Mouse (Mus musculus): ENCODE measurements around the gene Rbfox2. TPM values are rescaled to one million over a fixed set of nuclear protein-coding genes. Genes with fewer than 3 reads are reported as not detected.

Gene Rbfox2
- polyA plus RNA-seq, 1 experiment from 2014 or later = 56.8 TPM

DNA sequence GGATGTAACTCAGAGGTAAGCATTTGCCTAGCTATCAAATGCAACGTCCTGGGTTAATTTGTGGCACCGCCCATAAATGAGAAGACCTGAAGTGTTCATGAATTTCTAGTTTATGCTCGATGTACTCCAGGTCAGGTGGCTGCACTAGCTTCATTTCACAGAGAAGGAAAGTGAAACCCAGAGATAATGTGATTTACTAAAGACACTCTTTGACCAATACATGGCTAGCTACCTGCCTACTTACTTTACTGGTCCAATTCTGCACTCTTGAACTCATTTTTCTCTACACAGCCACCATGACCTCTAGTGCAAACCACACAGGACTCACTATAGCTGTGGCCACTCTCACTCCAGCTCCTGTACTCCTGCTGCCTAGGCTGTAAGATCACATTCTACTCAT lies 180.1 kb downstream of the Rbfox2 start:
- Histone ChIP-seq H3K4me3 (replicated peaks) (no peak overlapping the region), H3K4me2 (no peak overlapping the region), H3K9ac (no peak overlapping the region), H3K27ac (no peak overlapping the region), H3K9me3 (no peaks in the 10 kb centered on the region), H3K27me3 (replicated peaks) (no peaks in the 10 kb centered on the region), H3K36me3 (peaks cover 12% of the 10 kb centered on the region; the same call in 1 of the 2 replicates), H3K4me1 (no peaks in the 10 kb centered on the region)
- no peak for ATAC-seq (ENCODE audit: insufficient read depth, low FRiP score, low read depth)
- 88% methylated on average over 3 of the region's 3 CpGs for WGBS

- no peak overlapping the region for H3K27ac ChIP-seq
- WGBS = 83% methylated on average over 4 of the region's 4 CpGs
- no peak overlapping the region for H3K4me3 ChIP-seq (replicated peaks)
- no peak overlapping the region for H3K4me2 ChIP-seq
- no peak overlapping the region for H3K9ac ChIP-seq
- peaks cover 10% of the 10 kb centered on the region; the same call in 1 of the 2 replicates for H3K36me3 ChIP-seq
- no peaks in the 10 kb centered on the region for H3K4me1 ChIP-seq
- no peaks in the 10 kb centered on the region for H3K9me3 ChIP-seq
- peak; percentile 58; the same call in 1 of the 2 replicates for ATAC-seq (ENCODE audit: insufficient read depth, low FRiP score, low read depth)
- no peaks in the 10 kb centered on the region for H3K27me3 ChIP-seq (replicated peaks)
Observed at GRCm38 (mm10) chr15:77124372-77125117, 182.3 kb downstream of the Rbfox2 start.

DNA sequence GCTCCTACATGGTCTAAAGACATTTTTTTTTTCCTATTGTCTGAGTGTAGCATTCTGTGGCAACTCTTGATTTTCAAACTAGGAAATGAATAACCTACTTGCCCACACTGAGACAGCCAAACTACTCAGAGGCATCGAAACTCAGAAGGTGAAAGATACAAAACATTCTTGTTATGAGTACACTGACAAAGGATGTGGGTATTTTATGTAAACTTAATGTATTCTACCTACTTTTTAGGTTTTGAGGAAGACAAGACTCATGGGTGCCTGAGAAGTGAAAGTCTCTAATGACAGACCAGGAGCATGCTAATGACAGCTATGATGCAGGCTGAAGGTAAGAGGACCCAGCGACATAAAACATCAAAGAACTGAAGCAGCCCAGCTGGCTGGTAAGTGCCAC lies 184.0 kb downstream of the Rbfox2 start:
- Histone ChIP-seq H3K9ac (no peak overlapping the region), H3K4me2 (no peak overlapping the region), H3K9me3 (no peaks in the 10 kb centered on the region), H3K4me3 (replicated peaks) (no peak overlapping the region), H3K27me3 (replicated peaks) (no peaks in the 10 kb centered on the region), H3K4me1 (no peaks in the 10 kb centered on the region), H3K36me3 (no peaks in the 10 kb centered on the region), H3K27ac (no peak overlapping the region)
- WGBS = 70% methylated on average over 2 of the region's 2 CpGs
- no peak for ATAC-seq (ENCODE audit: insufficient read depth, low FRiP score, low read depth)

GRCm38 (mm10) chr15:77122208-77122607 lies 184.6 kb downstream of the Rbfox2 start:
- Histone ChIP-seq H3K27ac (no peak overlapping the region), H3K9ac (no peak overlapping the region)
- 36% methylated on average over 6 of the region's 6 CpGs for WGBS

GRCm38 (mm10) chr15:77119666-77120065 lies 187.1 kb downstream of the Rbfox2 start:
- H3K27me3 ChIP-seq (replicated peaks) = no peaks in the 10 kb centered on the region
- no peaks in the 10 kb centered on the region for H3K36me3 ChIP-seq
- no peak for ATAC-seq (ENCODE audit: insufficient read depth, low FRiP score, low read depth)
- no peak overlapping the region for H3K4me3 ChIP-seq (replicated peaks)
- 93% methylated on average over 7 of the region's 7 CpGs for WGBS
- no peaks in the 10 kb centered on the region for H3K4me1 ChIP-seq
- no peaks in the 10 kb centered on the region for H3K9me3 ChIP-seq
- no peak overlapping the region for H3K9ac ChIP-seq
- no peak overlapping the region for H3K27ac ChIP-seq
- no peak overlapping the region for H3K4me2 ChIP-seq

More at GRCm38 (mm10) chr15:77122208-77122607, 184.6 kb downstream of the Rbfox2 start:
- no peaks in the 10 kb centered on the region for H3K9me3 ChIP-seq
- no peaks in the 10 kb centered on the region for H3K27me3 ChIP-seq (replicated peaks)
- no peaks in the 10 kb centered on the region for H3K36me3 ChIP-seq
- no peak overlapping the region for H3K4me3 ChIP-seq (replicated peaks)
- ATAC-seq (ENCODE audit: insufficient read depth, low FRiP score, low read depth) = peak; percentile 63; the same call in 1 of the 2 replicates
- H3K4me2 ChIP-seq = no peak overlapping the region
- H3K4me1 ChIP-seq = no peaks in the 10 kb centered on the region

- Histone ChIP-seq H3K4me1 (no peaks in the 10 kb centered on the region), H3K27ac (no peak overlapping the region), H3K9me3 (no peaks in the 10 kb centered on the region), H3K4me2 (no peak overlapping the region), H3K27me3 (replicated peaks) (no peaks in the 10 kb centered on the region), H3K4me3 (replicated peaks) (no peak overlapping the region), H3K36me3 (no peaks in the 10 kb centered on the region), H3K9ac (no peak overlapping the region)
- ATAC-seq (ENCODE audit: insufficient read depth, low FRiP score, low read depth) = no peak
- WGBS = 63% methylated on average over 3 of the region's 3 CpGs
Observed at GRCm38 (mm10) chr15:77117209-77117608, 189.6 kb downstream of the Rbfox2 start.

- Histone ChIP-seq H3K9me3 (no peaks in the 10 kb centered on the region), H3K9ac (no peak overlapping the region), H3K4me1 (no peaks in the 10 kb centered on the region), H3K27ac (no peak overlapping the region), H3K36me3 (0 out of 2 replicates have a peak, but pooled peaks cover 5% of the 10 kb centered on the region), H3K27me3 (replicated peaks) (no peaks in the 10 kb centered on the region), H3K4me2 (no peak overlapping the region), H3K4me3 (replicated peaks) (no peak overlapping the region)
- WGBS = 84% methylated on average over 9 of the region's 9 CpGs
- ATAC-seq (ENCODE audit: insufficient read depth, low FRiP score, low read depth) = no peak
Observed at GRCm38 (mm10) chr15:77116139-77116722, 190.6 kb downstream of the Rbfox2 start.

DNA sequence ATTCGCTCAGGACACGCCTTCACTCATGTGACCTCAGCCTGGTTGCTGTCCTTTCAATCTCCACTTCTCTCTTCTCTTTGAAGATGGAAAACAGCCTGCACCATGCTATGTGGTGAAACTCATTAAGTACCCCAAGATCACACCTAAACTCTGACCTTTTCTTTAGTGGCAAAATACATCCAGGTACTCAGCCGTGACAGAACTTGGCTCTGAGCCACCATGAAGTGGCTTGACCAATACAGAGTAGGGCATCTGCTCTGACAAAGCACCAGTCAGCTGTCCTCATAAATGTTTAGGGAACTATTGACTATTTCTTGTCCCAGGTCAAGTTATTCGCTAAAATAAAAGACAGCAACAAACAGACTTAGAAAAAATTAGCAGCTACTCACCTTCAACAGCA lies 191.3 kb downstream of the Rbfox2 start:
- H3K9ac ChIP-seq = no peak overlapping the region
- no peak for ATAC-seq (ENCODE audit: insufficient read depth, low FRiP score, low read depth)
- H3K36me3 ChIP-seq = 0 out of 2 replicates have a peak, but pooled peaks cover 5% of the 10 kb centered on the region
- 81% methylated on average over 4 of the region's 4 CpGs for WGBS
- no peak overlapping the region for H3K27ac ChIP-seq
- no peaks in the 10 kb centered on the region for H3K9me3 ChIP-seq
- H3K4me2 ChIP-seq = no peak overlapping the region
- H3K4me3 ChIP-seq (replicated peaks) = no peak overlapping the region
- H3K4me1 ChIP-seq = no peaks in the 10 kb centered on the region
- no peaks in the 10 kb centered on the region for H3K27me3 ChIP-seq (replicated peaks)

DNA sequence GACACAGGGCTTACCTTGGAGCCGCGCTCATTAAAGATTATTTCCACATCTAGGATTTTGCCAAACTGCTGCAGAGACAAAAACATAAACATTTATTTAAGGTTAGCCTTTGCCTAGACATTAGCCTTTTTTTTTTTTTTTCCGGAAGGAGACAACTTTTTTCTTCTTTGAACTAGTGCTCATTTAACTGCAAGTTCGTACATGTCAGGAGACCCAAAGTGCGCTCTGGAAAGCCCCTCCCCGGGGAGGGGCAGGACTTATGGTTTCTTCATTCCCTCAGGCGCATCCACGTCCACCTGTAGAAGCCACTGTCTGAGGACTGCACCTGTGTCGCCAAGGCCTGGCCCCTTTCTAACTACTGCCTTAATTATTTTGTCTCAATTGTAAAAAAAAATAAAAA lies 193.2 kb downstream of the Rbfox2 start:
- Histone ChIP-seq H3K36me3 (0 out of 2 replicates have a peak, but pooled peaks cover 5% of the 10 kb centered on the region), H3K9me3 (no peaks in the 10 kb centered on the region), H3K4me1 (no peaks in the 10 kb centered on the region), H3K4me3 (replicated peaks) (no peak overlapping the region), H3K27ac (no peak overlapping the region), H3K9ac (no peak overlapping the region), H3K27me3 (replicated peaks) (no peaks in the 10 kb centered on the region), H3K4me2 (no peak overlapping the region)
- 74% methylated on average over 9 of the region's 9 CpGs for WGBS
- no peak for ATAC-seq (ENCODE audit: insufficient read depth, low FRiP score, low read depth)

DNA sequence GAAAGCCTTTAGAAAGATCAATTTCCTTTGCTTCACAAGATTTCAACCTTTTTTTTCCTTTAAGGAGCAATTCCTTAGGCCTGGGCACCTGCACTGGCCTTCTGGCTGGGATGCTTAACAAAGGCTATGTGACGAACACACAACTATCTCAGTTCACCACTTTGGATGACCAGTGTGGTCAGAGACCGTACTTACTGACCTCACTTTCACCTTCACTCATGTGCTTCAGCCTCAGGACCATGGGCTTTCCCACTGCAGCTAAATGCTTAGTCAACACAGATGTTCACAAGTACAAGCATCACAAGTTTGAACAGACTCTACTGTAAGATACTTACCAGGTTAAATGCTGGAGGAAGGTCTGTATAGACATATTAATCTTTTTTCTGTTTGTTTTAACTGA lies 194.4 kb downstream of the Rbfox2 start:
- H3K4me2 ChIP-seq = no peak overlapping the region
- H3K27me3 ChIP-seq (replicated peaks) = no peaks in the 10 kb centered on the region
- H3K9ac ChIP-seq = no peak overlapping the region
- no peak for ATAC-seq (ENCODE audit: insufficient read depth, low FRiP score, low read depth)
- 0 out of 2 replicates have a peak, but pooled peaks cover 5% of the 10 kb centered on the region for H3K36me3 ChIP-seq
- no peaks in the 10 kb centered on the region for H3K4me1 ChIP-seq
- no peak overlapping the region for H3K4me3 ChIP-seq (replicated peaks)
- H3K9me3 ChIP-seq = no peaks in the 10 kb centered on the region
- 88% methylated on average over 2 of the region's 2 CpGs for whole genome bisulfite sequencing
- H3K27ac ChIP-seq = no peak overlapping the region

DNA sequence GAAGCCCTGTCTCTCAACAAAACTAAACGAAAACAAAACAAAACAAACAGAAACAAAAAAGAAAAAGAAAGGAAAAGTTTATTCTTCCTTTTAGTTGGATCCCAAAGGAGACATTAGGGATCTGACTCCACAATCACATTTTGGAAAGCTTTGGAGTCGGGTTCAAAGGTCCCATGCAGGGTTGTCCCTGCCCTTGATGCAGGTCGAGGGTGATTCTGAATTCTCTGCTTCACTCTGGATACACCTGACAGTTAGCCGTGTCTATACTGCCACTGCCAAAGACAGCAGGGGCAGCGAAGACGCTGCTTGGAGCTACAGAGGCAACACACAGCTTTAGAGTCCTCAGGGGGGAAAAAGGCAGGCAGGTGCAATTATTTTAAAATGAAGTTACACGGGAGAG lies 194.9 kb downstream of the Rbfox2 start:
- ATAC-seq (ENCODE audit: insufficient read depth, low FRiP score, low read depth) = no peak
- H3K4me3 ChIP-seq (replicated peaks) = no peak overlapping the region
- H3K9me3 ChIP-seq = no peaks in the 10 kb centered on the region
- H3K4me1 ChIP-seq = no peaks in the 10 kb centered on the region
- no peaks in the 10 kb centered on the region for H3K27me3 ChIP-seq (replicated peaks)
- 0 out of 2 replicates have a peak, but pooled peaks cover 5% of the 10 kb centered on the region for H3K36me3 ChIP-seq
- H3K9ac ChIP-seq = no peak overlapping the region
- no peak overlapping the region for H3K4me2 ChIP-seq
- 80% methylated on average over 7 of the region's 7 CpGs for WGBS
- no peak overlapping the region for H3K27ac ChIP-seq

GRCm38 (mm10) chr15:77110452-77110851 lies 196.4 kb downstream of the Rbfox2 start:
- no peak overlapping the region for H3K4me3 ChIP-seq (replicated peaks)
- H3K4me2 ChIP-seq = no peak overlapping the region
- no peaks in the 10 kb centered on the region for H3K27me3 ChIP-seq (replicated peaks)
- no peak overlapping the region for H3K9ac ChIP-seq
- H3K36me3 ChIP-seq = 0 out of 2 replicates have a peak, but pooled peaks cover 5% of the 10 kb centered on the region
- no peaks in the 10 kb centered on the region for H3K9me3 ChIP-seq
- WGBS = 78% methylated on average over 11 of the region's 11 CpGs
- no peak for ATAC-seq (ENCODE audit: insufficient read depth, low FRiP score, low read depth)
- no peak overlapping the region for H3K27ac ChIP-seq
- no peaks in the 10 kb centered on the region for H3K4me1 ChIP-seq

All from stomach, embryonic 15.5 days (tissue).